Comparison of ENCODE assay signal across 8 mouse cellular contexts in the genomic region with DNA sequence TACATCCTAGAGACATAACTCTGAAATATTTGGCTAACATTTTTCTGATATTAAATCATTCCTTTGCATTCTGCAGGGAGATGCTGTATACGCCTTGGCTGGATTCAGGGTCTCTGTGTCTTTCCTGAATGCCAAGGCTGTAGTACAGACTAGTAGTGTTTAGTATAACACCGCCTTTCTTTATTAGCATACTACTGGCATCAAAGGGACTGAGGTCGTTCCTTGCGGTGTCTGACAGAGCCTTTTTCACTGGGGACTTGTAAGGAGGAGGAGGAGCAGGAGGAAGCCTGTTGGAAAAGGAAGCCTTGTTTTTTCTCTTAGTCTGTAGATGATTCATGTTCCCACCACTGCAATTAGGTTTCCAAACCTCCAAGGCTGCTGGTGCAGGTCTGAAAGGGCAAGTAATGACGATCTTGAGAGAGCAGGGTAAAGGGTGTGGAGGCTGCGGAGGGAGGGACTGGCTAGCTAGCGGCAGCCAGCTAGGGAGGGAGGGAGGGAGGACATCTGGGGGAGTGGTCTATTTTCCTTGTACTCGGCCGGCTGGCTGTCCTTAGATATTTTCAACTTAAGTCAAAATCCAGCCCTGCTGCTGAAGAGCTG.
DNase-seq lines count a peak whose midpoint lies in the region; ATAC-seq and TF ChIP-seq lines count a peak whose summit lies in the region.

No protein-coding gene starts in this region.

- no peaks in the 10 kb centered on the region for H3K36me3 ChIP-seq in E14TG2a.4 (ENCODE audit: insufficient read depth, low read length)
- no peaks in the 10 kb centered on the region for H3K36me3 ChIP-seq in hindbrain, embryonic 11.5 days (ENCODE audit: control insufficient read depth, insufficient read depth, low read length)
- H3K36me3 ChIP-seq in stomach, postnatal 0 days (ENCODE audit: control insufficient read depth, insufficient read depth, low read length) = no peaks in the 10 kb centered on the region

- DNase-seq in adrenal gland, postnatal 25 days = peak; percentile 57
- peak; percentile 11 to 21 for DNase-seq in frontal cortex, postnatal 14 days (ENCODE audit: low spot score in 2 of 2)
- peak; percentile 67 for DNase-seq in hindbrain, embryonic 11.5 days (ENCODE audit: low spot score)
- peak; percentile 13 to 19 for DNase-seq in left cerebral cortex, postnatal 14 days (ENCODE audit: low spot score in 2 of 2)
- DNase-seq in mesoderm, embryonic 11.5 days (ENCODE audit: low read depth, low spot score) = peak; percentile 73
- DNase-seq in stomach, postnatal 0 days (ENCODE audit: low spot score) = peak; percentile 68

- peak; percentile 78 for ATAC-seq in hindbrain, embryonic 11.5 days (ENCODE audit: low FRiP score)
- ATAC-seq in stomach, postnatal 0 days (ENCODE audit: low FRiP score, low TSS enrichment) = peak; percentile 88
- no peak for ATAC-seq in megakaryocyte, adult 5-6 weeks (ENCODE audit: poor library complexity, severe bottlenecking)

- 2% methylated on average over 9 of the region's 9 CpGs for WGBS in hindbrain, embryonic 11.5 days
- WGBS in stomach, postnatal 0 days = 6% methylated on average over 9 of the region's 9 CpGs

- no peak for TF ChIP-seq EP300 in stomach, postnatal 0 days (optimal IDR thresholded peaks at IDR 0.05)

- H3K27ac ChIP-seq in hindbrain, embryonic 11.5 days (ENCODE audit: low read depth, low read length) = peak overlapping the region; percentile 39; the same call in 1 of the 2 replicates
- H3K27ac ChIP-seq in stomach, postnatal 0 days (replicated peaks) = peak overlapping the region; percentile 61

- no peaks in the 10 kb centered on the region for H3K27me3 ChIP-seq in E14TG2a.4 (ENCODE audit: insufficient read depth, low read length)
- H3K27me3 ChIP-seq in hindbrain, embryonic 11.5 days (ENCODE audit: control insufficient read depth, insufficient read depth, low read length) = no peaks in the 10 kb centered on the region
- no peaks in the 10 kb centered on the region for H3K27me3 ChIP-seq in stomach, postnatal 0 days (ENCODE audit: control insufficient read depth, insufficient read depth, low read length)

- H3K9me3 ChIP-seq in E14TG2a.4 (ENCODE audit: low read length) = no peaks in the 10 kb centered on the region
- H3K9me3 ChIP-seq in hindbrain, embryonic 11.5 days (ENCODE audit: control insufficient read depth, low read length) = no peaks in the 10 kb centered on the region
- no peaks in the 10 kb centered on the region for H3K9me3 ChIP-seq in stomach, postnatal 0 days (ENCODE audit: control insufficient read depth, low read length)

- peak overlapping the region; percentile 33 for H3K4me2 ChIP-seq in hindbrain, embryonic 11.5 days (replicated peaks; ENCODE audit: low read depth, low read length)
- peak overlapping the region; percentile 46 for H3K4me2 ChIP-seq in stomach, postnatal 0 days (replicated peaks; ENCODE audit: low read depth)

- intact Hi-C loops in left cerebral cortex, postnatal 14 days (cut with DNase I) = no loop called here

- peaks cover 45% of the 10 kb centered on the region for H3K4me1 ChIP-seq in E14TG2a.4 (replicated peaks; ENCODE audit: low read depth, low read length)
- H3K4me1 ChIP-seq in hindbrain, embryonic 11.5 days (replicated peaks; ENCODE audit: control insufficient read depth, insufficient read depth, low read length) = peaks cover 2% of the 10 kb centered on the region; the same call in 1 of the 2 replicates
- 0 out of 2 replicates have a peak, but pooled peaks cover 7% of the 10 kb centered on the region for H3K4me1 ChIP-seq in stomach, postnatal 0 days (replicated peaks; ENCODE audit: control insufficient read depth, insufficient read depth)

- peak overlapping the region; percentile 45; the same call in 1 of the 2 replicates for H3K4me3 ChIP-seq in E14TG2a.4 (replicated peaks; ENCODE audit: low read length)
- H3K4me3 ChIP-seq in hindbrain, embryonic 11.5 days (ENCODE audit: low read depth, low read length) = 0 out of 2 replicates have a peak overlapping the region, but pooled peaks have one; percentile 1
- peak overlapping the region; percentile 17; the same call in 1 of the 2 replicates for H3K4me3 ChIP-seq in stomach, postnatal 0 days (ENCODE audit: low read depth, low read length)

- 0 out of 2 replicates have a peak overlapping the region, but pooled peaks have one; percentile 16 for H3K9ac ChIP-seq in hindbrain, embryonic 11.5 days (ENCODE audit: low read depth, low read length)
- H3K9ac ChIP-seq in stomach, postnatal 0 days (ENCODE audit: low read length) = no peak overlapping the region

- TF ChIP-seq CTCF in E14TG2a.4 (conservative IDR thresholded peaks at IDR 0.05; ENCODE audit: low read length) = no peak
- no peak for TF ChIP-seq CTCF in stomach, postnatal 0 days (IDR thresholded peaks at IDR 0.05; ENCODE audit: low read depth)

Comparison
In these comparisons a context has a peak if more than half of its experiments do, and no peak if none do; other contexts are left out.
1. DNase-seq: peak in every context shown above with its lines; median percentile 73 in mesoderm, embryonic 11.5 days; 68 in stomach, postnatal 0 days; 67 in hindbrain, embryonic 11.5 days; 57 in adrenal gland, postnatal 25 days; 16 in frontal cortex, postnatal 14 days; 16 in left cerebral cortex, postnatal 14 days.